8 mouse cellular contexts compared by ENCODE assay signal in the genomic region with DNA sequence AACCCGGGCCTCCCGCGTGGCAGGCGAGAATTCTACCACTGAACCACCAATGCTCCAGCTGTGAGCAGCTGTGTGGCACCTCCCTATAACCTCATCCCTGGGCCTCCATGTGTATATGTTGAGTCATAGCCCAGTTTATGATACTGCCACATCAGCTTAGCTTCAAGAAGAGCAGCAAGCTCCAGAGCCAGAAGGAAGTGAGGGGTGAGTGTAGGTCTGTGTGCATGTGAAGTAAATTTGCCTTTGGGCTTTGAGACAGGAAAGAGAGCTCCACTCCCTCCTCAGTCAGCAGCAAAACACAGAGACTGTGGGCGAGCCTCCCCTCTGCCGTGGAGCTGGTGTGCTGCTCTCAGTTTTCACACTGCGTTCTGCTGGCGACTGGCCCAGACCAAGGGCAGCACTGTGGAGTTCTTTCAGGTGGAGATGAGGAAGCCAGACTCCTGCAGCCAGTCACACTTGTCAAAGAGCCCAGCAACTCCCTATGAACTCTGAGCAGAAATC. TPM values are rescaled to one million over a fixed set of nuclear protein-coding genes. Genes with fewer than 3 reads are reported as not detected.
DNase-seq lines count a peak whose midpoint lies in the region; ATAC-seq and TF ChIP-seq lines count a peak whose summit lies in the region.

No protein-coding gene starts in this region.

- in situ Hi-C loops in CH12.LX (cut with MboI; ENCODE audit: low pct_ligation_motif_present, low pct_unique_long_range_greater_than_20kb, low sequenced_read_pairs), result loop anchor here (25.0 kb wide), 2 partner anchors 207 to 457 kb away; partner anchors contain the start of genes Clec18a, Cog4, Pdpr and Sf3b3

- H3K79me2 ChIP-seq in CH12.LX (replicated peaks; ENCODE audit: control insufficient read depth, extremely low read depth, insufficient read depth, poor library complexity, severe bottlenecking), result peaks cover 22% of the 10 kb centered on the region

- no peak for DNase-seq in CH12.LX (ENCODE audit: extremely low read depth)
- DNase-seq in fibroblast of lung, adult 2 months (ENCODE audit: low read depth), result peak; percentile 84
- peak; percentile 73 for DNase-seq in skeletal muscle tissue, adult 2 months (ENCODE audit: low read depth, low spot score)

- TF ChIP-seq CTCF in CH12.LX (conservative IDR thresholded peaks at IDR 0.05 in 1 of 2, IDR thresholded peaks at IDR 0.05 in 1 of 2; ENCODE audit: low read depth in 2 of 2, low read length in 2 of 2), result no peak

- no peak overlapping the region for H3K9ac ChIP-seq in forebrain, embryonic 15.5 days (replicated peaks)
- H3K9ac ChIP-seq in forebrain, embryonic 12.5 days, result no peak overlapping the region
- no peak overlapping the region for H3K9ac ChIP-seq in CH12.LX (ENCODE audit: insufficient read depth, low read depth)
- 0 out of 2 replicates have a peak overlapping the region, but pooled peaks have one; percentile 31 for H3K9ac ChIP-seq in limb, embryonic 13.5 days

- no peak overlapping the region for H3K4me2 ChIP-seq in forebrain, embryonic 15.5 days (replicated peaks)
- H3K4me2 ChIP-seq in forebrain, embryonic 12.5 days, result no peak overlapping the region
- H3K4me2 ChIP-seq in CH12.LX (ENCODE audit: insufficient read depth, low read depth, poor library complexity, severe bottlenecking), result no peak overlapping the region
- peak overlapping the region; percentile 14; the same call in 1 of the 2 replicates for H3K4me2 ChIP-seq in limb, embryonic 13.5 days (replicated peaks)

- H3K4me3 ChIP-seq in forebrain, embryonic 15.5 days, result no peak overlapping the region
- no peak overlapping the region for H3K4me3 ChIP-seq in forebrain, embryonic 12.5 days (replicated peaks)
- H3K4me3 ChIP-seq in CH12.LX (replicated peaks in 1 of 3; ENCODE audit: low read depth in 2 of 3, low read length in 2 of 3, poor library complexity in 1 of 3), result no peak overlapping the region
- H3K4me3 ChIP-seq in limb, embryonic 13.5 days, result peak overlapping the region; percentile 14

- ATAC-seq in forebrain, embryonic 15.5 days (replicated peaks), result no peak
- no peak for ATAC-seq in forebrain, embryonic 12.5 days (ENCODE audit: low FRiP score)
- peak; percentile 49 to 50 for ATAC-seq in hematopoietic stem cell, adult 5-6 weeks (replicated peaks in 1 of 2; ENCODE audit: insufficient read depth in 1 of 2, low FRiP score in 2 of 2, low TSS enrichment in 1 of 2, low read depth in 1 of 2, poor library complexity in 2 of 2, severe bottlenecking in 2 of 2)
- ATAC-seq in limb, embryonic 13.5 days (ENCODE audit: low FRiP score, low read depth), result peak; percentile 86
- ATAC-seq in erythroblast, adult 5-6 weeks (replicated peaks; ENCODE audit: low FRiP score, poor library complexity, severe bottlenecking), result no peak

- peaks cover 29% of the 10 kb centered on the region for H3K36me3 ChIP-seq in forebrain, embryonic 15.5 days
- H3K36me3 ChIP-seq in forebrain, embryonic 12.5 days (replicated peaks), result peaks cover 36% of the 10 kb centered on the region
- peaks cover 44 to 84% of the 10 kb centered on the region in 2 experiments for H3K36me3 ChIP-seq in CH12.LX (replicated peaks in 1 of 2; ENCODE audit: control insufficient read depth in 1 of 2, insufficient read depth in 1 of 2, low read length in 1 of 2)
- H3K36me3 ChIP-seq in limb, embryonic 13.5 days, result peaks cover 36% of the 10 kb centered on the region

- no peaks in the 10 kb centered on the region for H3K9me3 ChIP-seq in forebrain, embryonic 15.5 days
- H3K9me3 ChIP-seq in forebrain, embryonic 12.5 days, result no peaks in the 10 kb centered on the region
- no peaks in the 10 kb centered on the region for H3K9me3 ChIP-seq in CH12.LX (replicated peaks; ENCODE audit: low read length)
- H3K9me3 ChIP-seq in limb, embryonic 13.5 days, result no peaks in the 10 kb centered on the region

- TF ChIP-seq RAD21 in CH12.LX (IDR thresholded peaks at IDR 0.05; ENCODE audit: low read depth, low read length), result no peak

- peaks cover 18% of the 10 kb centered on the region for H3K4me1 ChIP-seq in forebrain, embryonic 15.5 days
- H3K4me1 ChIP-seq in forebrain, embryonic 12.5 days, result no peaks in the 10 kb centered on the region
- H3K4me1 ChIP-seq in CH12.LX (ENCODE audit: control insufficient read depth in 1 of 2, insufficient read depth in 2 of 2), result peaks cover 2 to 24% of the 10 kb centered on the region in 2 experiments; a peak in 3 of 4 replicates
- peaks cover 15% of the 10 kb centered on the region for H3K4me1 ChIP-seq in limb, embryonic 13.5 days

- WGBS in forebrain, embryonic 15.5 days, result 73% methylated on average over 8 of the region's 8 CpGs
- WGBS in forebrain, embryonic 12.5 days, result 88% methylated on average over 8 of the region's 8 CpGs
- WGBS in limb, embryonic 13.5 days, result 77% methylated on average over 8 of the region's 8 CpGs

- dilution Hi-C loops in CH12.LX (cut with MboI; ENCODE audit: extremely low pct_ligation_motif_present, extremely low pct_unique_long_range_greater_than_20kb, low sequenced_read_pairs), result no loop called here

- no peak for TF ChIP-seq POLR2A in CH12.LX (IDR thresholded peaks at IDR 0.05; ENCODE audit: low read depth, low read length)

- TF ChIP-seq EP300 in CH12.LX (IDR thresholded peaks at IDR 0.05; ENCODE audit: low read length), result no peak

- peak overlapping the region; percentile 25 for H3K27ac ChIP-seq in forebrain, embryonic 15.5 days (replicated peaks)
- H3K27ac ChIP-seq in forebrain, embryonic 12.5 days, result no peak overlapping the region
- no peak overlapping the region for H3K27ac ChIP-seq in CH12.LX (ENCODE audit: insufficient read depth, low read depth)
- peak overlapping the region; percentile 65 for H3K27ac ChIP-seq in limb, embryonic 13.5 days

- H3K27me3 ChIP-seq in forebrain, embryonic 15.5 days, result no peaks in the 10 kb centered on the region
- no peaks in the 10 kb centered on the region for H3K27me3 ChIP-seq in forebrain, embryonic 12.5 days
- H3K27me3 ChIP-seq in CH12.LX (replicated peaks), result no peaks in the 10 kb centered on the region
- no peaks in the 10 kb centered on the region for H3K27me3 ChIP-seq in limb, embryonic 13.5 days

TF ChIP-seq in CH12.LX, 34 proteins besides CTCF, POLR2A, EP300 and RAD21:
- no peak for TF ChIP-seq SMC3 (IDR thresholded peaks at IDR 0.05; ENCODE audit: low read depth, low read length)
- TF ChIP-seq JUND (conservative IDR thresholded peaks at IDR 0.05; ENCODE audit: low read depth, low read length), result no peak
- TF ChIP-seq JUN (IDR thresholded peaks at IDR 0.05; ENCODE audit: insufficient read depth, low read depth, low read length), result no peak
- TF ChIP-seq TBP (conservative IDR thresholded peaks at IDR 0.05; ENCODE audit: low read depth, low read length), result peak; percentile 84
- TF ChIP-seq KAT2A (IDR thresholded peaks at IDR 0.05; ENCODE audit: insufficient replicate concordance, low read length), result no peak
- no peak for TF ChIP-seq ZMIZ1 (IDR thresholded peaks at IDR 0.05; ENCODE audit: low read depth, low read length)

RNA-seq across cellular contexts. Expression of gene Vac14, which starts 12.2 kb away (rescaled TPM):
- polyA plus RNA-seq in forebrain, embryonic 15.5 days (2015; fragmentation: Nextera tagmentation; extraction: Ambion mirVana), result 27.9 and 29.1 TPM in 2 replicates
- 27.0 and 29.4 TPM in 2 replicates for polyA plus RNA-seq in forebrain, embryonic 12.5 days (2016; fragmentation: Nextera tagmentation; extraction: Ambion mirVana)
- total RNA-seq in CH12.LX (2012; rRNA removed), result 28.2 and 33.8 TPM in 2 replicates
- 20.0 and 20.9 TPM in 2 replicates for total RNA-seq in CH12.LX (2014; rRNA removed)
- polyA plus RNA-seq in CH12.LX (2012; ENCODE audit: insufficient read length, low read depth), result 69.2 and 73.8 TPM in 2 replicates
- 13.6 and 17.3 TPM in 2 replicates for total RNA-seq in hematopoietic stem cell, adult 5-6 weeks (2017)
- polyA plus RNA-seq in limb, embryonic 13.5 days (2015; fragmentation: Nextera tagmentation; extraction: Ambion mirVana), result 16.7 and 17.1 TPM in 2 replicates
- total RNA-seq in erythroblast, adult 5-6 weeks (2015; ENCODE audit: low replicate concordance), result 6.1 and 10.9 TPM in 2 replicates
- 4.2 and 5.5 TPM in 2 replicates for total RNA-seq in erythroblast, adult 5-6 weeks (2017; ENCODE audit: low replicate concordance)

Comparison
In these comparisons a context has a peak if more than half of its experiments do, and no peak if none do; other contexts are left out.
1. H3K27ac ChIP-seq: peak in forebrain, embryonic 15.5 days (single experiment) and limb, embryonic 13.5 days (single experiment); none in forebrain, embryonic 12.5 days (single experiment) and CH12.LX (single experiment).
2. ATAC-seq: peak in hematopoietic stem cell, adult 5-6 weeks (2 of 2) and limb, embryonic 13.5 days (single experiment); none in forebrain, embryonic 15.5 days (single experiment), forebrain, embryonic 12.5 days (single experiment) and erythroblast, adult 5-6 weeks (single experiment).